Mouse (Mus musculus) ES-E14 (cell line): Measurements from ENCODE around the gene Eps15l1. TPM values are rescaled to one million over a fixed set of nuclear protein-coding genes. Genes with fewer than 3 reads are reported as not detected.
A peak's percentile ranks its signal among the peaks of the same experiment; 100 is the strongest.

ENCODE experiments used
- DNase-seq: peaks from one replicate; pipeline ENCODE4 v3.0.0-alpha.2; 2013; ENCODE audit warnings: low read depth, low spot score
- H3K27ac ChIP-seq: 2 replicates; pipeline ENCODE4 v1.5.1; 2012; ENCODE audit warnings: low read depth, mild to moderate bottlenecking, low read length, moderate library complexity, mixed read lengths; ENCODE audit not compliant: poor library complexity, insufficient read depth, severe bottlenecking
- H3K36me3 ChIP-seq: 2 replicates; pipeline ENCODE4 v1.6.1; 2012; ENCODE audit warnings: mild to moderate bottlenecking, low read length, moderate library complexity, mixed read lengths; ENCODE audit not compliant: control insufficient read depth, poor library complexity, insufficient read depth, severe bottlenecking
- H3K4me1 ChIP-seq, 2 experiments: fragments of 150-350 bp in 1 of 2; sonication (generic) in 1 of 2; 2 replicates each; pipeline ENCODE4 v1.6.1; 2012; ENCODE audit warnings: low read length in 2 of 2, mild to moderate bottlenecking in 1 of 2, mixed read lengths in 1 of 2; ENCODE audit not compliant: control insufficient read depth in 2 of 2, insufficient read depth in 2 of 2, poor library complexity in 1 of 2
- H3K4me3 ChIP-seq, 2 experiments: fragments of 150-350 bp in 1 of 2; sonication (generic) in 1 of 2; 2 replicates each; pipeline ENCODE4 v1.5.1; 2012; ENCODE audit warnings: low read length in 2 of 2, low read depth in 1 of 2, mild to moderate bottlenecking in 1 of 2, mixed read lengths in 1 of 2; ENCODE audit not compliant: insufficient read depth in 1 of 2, poor library complexity in 1 of 2, severe bottlenecking in 1 of 2
- H3K9ac ChIP-seq: 2 replicates; pipeline ENCODE4 v1.6.1; 2012; ENCODE audit warnings: low read depth, mild to moderate bottlenecking, low read length, mixed read lengths; ENCODE audit not compliant: poor library complexity, insufficient read depth, severe bottlenecking
- H3K9me3 ChIP-seq: fragments of 150-350 bp; sonication (generic); 2 replicates; pipeline ENCODE4 v1.6.1; 2012; ENCODE audit warnings: low read depth, mild to moderate bottlenecking, low read length; ENCODE audit not compliant: control insufficient read depth, insufficient read depth
- CHD2 ChIP-seq: IDR thresholded peaks from 2 replicates; pipeline ENCODE4 v1.6.1; 2014; ENCODE audit warnings: mild to moderate bottlenecking, low read depth, low read length, inconsistent platforms
- HCFC1 ChIP-seq: IDR thresholded peaks from 2 replicates; pipeline ENCODE4 v1.6.1; 2012; ENCODE audit warnings: low read length, inconsistent platforms, borderline replicate concordance; ENCODE audit not compliant: insufficient read depth
- MAFK ChIP-seq: IDR thresholded peaks from 2 replicates; pipeline ENCODE4 v1.6.1; 2014; ENCODE audit warnings: mild to moderate bottlenecking, low read depth, low read length, inconsistent platforms; ENCODE audit not compliant: insufficient read depth
- ZC3H11A ChIP-seq: IDR thresholded peaks from 2 replicates; pipeline ENCODE4 v1.6.1; 2012; ENCODE audit warnings: low read depth, mild to moderate bottlenecking, inconsistent platforms, low read length, borderline replicate concordance
- ZNF384 ChIP-seq: IDR thresholded peaks from 2 replicates; pipeline ENCODE4 v1.6.1; 2012; ENCODE audit warnings: low read depth, low read length, inconsistent platforms
- in situ Hi-C, 2 experiments: fragments of 600-800 bp; cut with MboI; formaldehyde crosslinking; loops; one replicate each; pipeline ENCODE4 v1.15.1; 2025; ENCODE audit warnings: low sequenced_read_pairs in 2 of 2, inconsistent platforms in 1 of 2; ENCODE audit not compliant: unreplicated experiment in 2 of 2
- total RNA-seq: library from RNA; depleted of rRNA; stranded (reverse); fragments of 300-350 nt; gene quantifications from 2 replicates; pipeline ENCODE4 v1.2.3, GENCODE M21; 2012

Gene Eps15l1
- total RNA-seq, 1 experiment = 41.7 TPM

DNA sequence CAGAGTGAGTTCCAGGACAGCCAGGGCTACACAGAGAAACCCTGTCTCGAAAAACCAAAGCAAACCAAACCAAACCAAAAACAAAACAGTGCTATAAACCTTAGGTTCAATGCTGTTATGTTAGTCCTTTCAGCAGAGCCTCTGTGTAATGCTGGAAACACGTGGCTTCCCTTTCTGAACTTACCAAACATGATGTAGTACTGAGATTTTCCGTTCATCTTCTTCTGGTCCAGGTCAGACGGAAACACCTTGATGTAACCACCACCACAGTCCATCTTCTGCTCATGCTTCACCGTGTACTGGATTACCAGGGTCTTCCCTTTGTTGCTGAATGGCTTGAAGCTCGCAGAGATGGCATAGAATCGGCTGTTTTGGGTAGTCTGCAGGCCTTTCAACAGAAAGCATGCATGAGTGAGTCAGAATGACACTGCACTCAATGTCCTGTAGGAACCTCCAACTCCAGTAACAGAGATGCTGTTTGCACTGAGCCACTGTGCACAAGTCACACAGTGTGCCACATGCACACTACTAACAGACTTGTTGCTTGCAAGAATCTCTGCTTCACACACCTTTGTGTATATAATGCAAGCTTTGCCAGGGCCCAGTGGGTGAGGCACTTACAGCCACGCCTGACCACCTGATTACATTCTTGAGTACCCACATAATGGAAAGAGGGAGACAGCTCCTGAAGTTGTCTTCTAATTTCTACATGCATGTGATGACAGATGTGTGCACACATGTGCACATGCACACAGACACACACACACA, 17.2 kb upstream of the Eps15l1 start:
- Histone ChIP-seq H3K27ac (no peak overlapping the region), H3K4me3 (no peak overlapping the region), H3K9me3 (no peaks in the 10 kb centered on the region), H3K4me1 (peaks cover 2 to 5% of the 10 kb centered on the region in 2 experiments; a peak in 2 of 4 replicates), H3K36me3 (no peaks in the 10 kb centered on the region), H3K9ac (no peak overlapping the region)
- in situ Hi-C loops = no loop called here
- no peak for DNase-seq
- TF ChIP-seq ZNF384 (no peak), HCFC1 (no peak), MAFK (no peak), CHD2 (no peak), ZC3H11A (no peak)

DNA sequence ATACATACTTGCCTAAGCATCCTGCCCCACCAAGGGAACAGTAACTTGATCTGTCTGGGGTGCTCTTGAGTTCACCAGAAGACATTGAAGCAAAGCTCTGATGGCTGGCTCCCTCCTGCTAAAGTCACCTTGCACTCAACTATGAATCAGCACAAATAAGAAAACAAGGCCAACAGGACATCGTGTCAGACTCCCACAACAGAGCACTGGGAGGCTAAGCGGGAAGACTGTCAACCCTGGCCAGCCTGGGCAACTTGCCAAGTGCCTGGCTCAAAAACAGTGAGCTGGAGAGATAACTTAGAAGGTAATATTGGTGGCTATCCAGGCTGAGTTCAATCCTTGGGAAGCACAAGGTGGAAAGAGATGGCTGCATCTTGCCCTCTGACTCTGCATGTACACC, 13.7 kb upstream of the Eps15l1 start:
- in situ Hi-C loops = no loop called here
- Histone ChIP-seq H3K4me3 (no peak overlapping the region), H3K36me3 (no peaks in the 10 kb centered on the region), H3K9ac (no peak overlapping the region), H3K4me1 (peaks cover 2 to 5% of the 10 kb centered on the region in 2 experiments; a peak in 2 of 4 replicates), H3K27ac (no peak overlapping the region), H3K9me3 (no peaks in the 10 kb centered on the region)
- no peak for TF ChIP-seq ZNF384
- no peak for TF ChIP-seq MAFK
- TF ChIP-seq HCFC1 = no peak
- no peak for TF ChIP-seq CHD2
- TF ChIP-seq ZC3H11A = no peak
- no peak for DNase-seq

DNA sequence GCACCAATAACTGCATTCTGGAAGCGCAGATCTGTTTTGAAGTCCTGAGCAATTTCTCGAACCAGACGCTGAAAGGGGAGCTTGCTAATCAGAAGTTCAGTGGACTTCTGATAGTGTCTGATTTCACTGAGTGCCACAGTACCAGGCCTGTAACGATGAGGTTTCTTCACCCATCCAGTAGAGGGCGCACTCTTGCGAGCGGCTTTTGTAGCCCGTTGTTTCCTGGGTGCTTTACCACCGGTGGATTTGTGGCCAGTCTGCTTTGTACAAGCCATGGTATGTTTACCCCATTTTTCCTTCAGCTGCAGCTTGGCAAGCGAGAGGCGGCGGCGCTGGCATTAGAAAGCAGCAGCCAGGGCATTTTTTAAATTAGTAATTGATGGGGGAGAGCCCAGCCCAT, 8.4 kb upstream of the Eps15l1 start:
- Histone ChIP-seq H3K36me3 (no peaks in the 10 kb centered on the region), H3K27ac (no peak overlapping the region), H3K4me1 (peaks cover 0 to under 1% of the 10 kb centered on the region in 2 experiments; a peak in 1 of 4 replicates), H3K9ac (no peak overlapping the region), H3K4me3 (peak overlapping the region in 1 of 2 experiments; percentile 41; a peak in 1 of 4 replicates), H3K9me3 (no peaks in the 10 kb centered on the region)
- DNase-seq = no peak
- no peak for TF ChIP-seq ZC3H11A
- TF ChIP-seq HCFC1 = no peak
- TF ChIP-seq MAFK = no peak
- TF ChIP-seq ZNF384 = no peak
- TF ChIP-seq CHD2 = no peak
- in situ Hi-C loops = no loop called here

- no peak overlapping the region for H3K27ac ChIP-seq
- in situ Hi-C loops = no loop called here
- no peak for DNase-seq
Observed at GRCm38 (mm10) chr8:72422926-72423325, 1.7 kb upstream of the Eps15l1 start.

More at GRCm38 (mm10) chr8:72422926-72423325, 1.7 kb upstream of the Eps15l1 start:
- H3K4me3 ChIP-seq = no peak overlapping the region
- peaks cover 3% of the 10 kb centered on the region; the same call in 1 of the 2 replicates for H3K36me3 ChIP-seq
- TF ChIP-seq ZNF384 = no peak
- no peak for TF ChIP-seq MAFK
- no peak for TF ChIP-seq HCFC1
- no peak for TF ChIP-seq CHD2
- TF ChIP-seq ZC3H11A = no peak
- H3K9me3 ChIP-seq = no peaks in the 10 kb centered on the region
- peaks cover 2 to 4% of the 10 kb centered on the region in 2 experiments; a peak in 2 of 4 replicates for H3K4me1 ChIP-seq
- H3K9ac ChIP-seq = no peak overlapping the region
